Mouse (Mus musculus) embryo, embryonic 11.5 days (tissue): ENCODE data around the gene H2al1f.
"Not testable (repeated sequence)": the region's sequence is repeated elsewhere in the genome, so short reads cannot be mapped to it uniquely, and the experiment has no call there.

Experiments
- DNase-seq: peaks from one replicate; pipeline ENCODE4 v3.0.0-alpha.2; 2012; ENCODE audit warnings: low read depth, low spot score

H2al1f gene

GRCm38 (mm10) chrX:11314858-11315257, at the start of gene H2al1f:
TSS of gene H2al1f (plus strand) at chrX:11315158.
- DNase-seq: not testable (repeated sequence)

GRCm38 (mm10) chrX:11267791-11268190, 47.2 kb upstream of the H2al1f start:
- no peak for DNase-seq

GRCm38 (mm10) chrX:11269074-11269473, 45.9 kb upstream of the H2al1f start:
- no peak for DNase-seq

GRCm38 (mm10) chrX:11273190-11273589, 41.8 kb upstream of the H2al1f start:
- no peak for DNase-seq

- no peak for DNase-seq
Observed at GRCm38 (mm10) chrX:11277083-11277482, 37.9 kb upstream of the H2al1f start.

GRCm38 (mm10) chrX:11280741-11281140, 34.2 kb upstream of the H2al1f start:
- DNase-seq: no peak

GRCm38 (mm10) chrX:11288306-11288882, 26.6 kb upstream of the H2al1f start:
- DNase-seq: no peak

GRCm38 (mm10) chrX:11289244-11289643, 25.7 kb upstream of the H2al1f start:
- no peak for DNase-seq

- DNase-seq: not testable (repeated sequence)
Observed at GRCm38 (mm10) chrX:11298957-11299356, 16.0 kb upstream of the H2al1f start, which contains the start of gene H2al1a. TSS of gene H2al1a (plus strand) at chrX:11299257.

- DNase-seq: not testable (repeated sequence)
Observed at GRCm38 (mm10) chrX:11302132-11302531, 12.8 kb upstream of the H2al1f start, which contains the start of gene H2al1b. TSS of gene H2al1b (plus strand) at chrX:11302432.

GRCm38 (mm10) chrX:11305355-11305754, 9.6 kb upstream of the H2al1f start, which contains the start of gene H2al1c:
TSS of gene H2al1c (plus strand) at chrX:11305655.
- DNase-seq: not testable (repeated sequence)

GRCm38 (mm10) chrX:11308524-11308923, 6.4 kb upstream of the H2al1f start, which contains the start of gene H2al1d:
TSS of gene H2al1d (plus strand) at chrX:11308824.
- not testable (repeated sequence) for DNase-seq

- not testable (repeated sequence) for DNase-seq
Observed at GRCm38 (mm10) chrX:11311634-11312033, 3.3 kb upstream of the H2al1f start, which contains the start of gene H2al1e. TSS of gene H2al1e (plus strand) at chrX:11311934.

- not testable (repeated sequence) for DNase-seq
Observed at GRCm38 (mm10) chrX:11317956-11318355, 3.0 kb downstream of the H2al1f start, which contains the start of gene H2al1g. TSS of gene H2al1g (plus strand) at chrX:11318256.

- DNase-seq: not testable (repeated sequence)
Observed at GRCm38 (mm10) chrX:11321192-11321591, 6.2 kb downstream of the H2al1f start, which contains the start of gene H2al1h. TSS of gene H2al1h (plus strand) at chrX:11321492.

GRCm38 (mm10) chrX:11324359-11324758, 9.4 kb downstream of the H2al1f start, which contains the start of gene H2al1i:
TSS of gene H2al1i (plus strand) at chrX:11324659.
- not testable (repeated sequence) for DNase-seq

GRCm38 (mm10) chrX:11327522-11327921, 12.6 kb downstream of the H2al1f start, which contains the start of gene H2al1j:
TSS of gene H2al1j (plus strand) at chrX:11327822.
- DNase-seq: not testable (repeated sequence)

- DNase-seq: no peak
Observed at GRCm38 (mm10) chrX:11345762-11346161, 30.8 kb downstream of the H2al1f start.

- DNase-seq: no peak
Observed at GRCm38 (mm10) chrX:11346756-11347155, 31.8 kb downstream of the H2al1f start.

- no peak for DNase-seq
Observed at GRCm38 (mm10) chrX:11360823-11361222, 45.9 kb downstream of the H2al1f start.

GRCm38 (mm10) chrX:11361261-11361660, 46.3 kb downstream of the H2al1f start:
- DNase-seq: no peak

GRCm38 (mm10) chrX:11363890-11364289, 48.9 kb downstream of the H2al1f start:
- DNase-seq: no peak
